Mouse (Mus musculus): ENCODE measurements around the gene Gabrb3. TPM values are rescaled to one million over a fixed set of nuclear protein-coding genes. Genes with fewer than 3 reads are reported as not detected.
"Not testable (repeated sequence)": the region's sequence is repeated elsewhere in the genome, so short reads cannot be mapped to it uniquely, and the experiment has no call there.

The Gabrb3 gene
- total and polyA plus RNA-seq, 3 experiments, result 0.16 TPM; not detected in 2

GRCm38 (mm10) chr7:57760466-57760865 lies 341.0 kb downstream of the Gabrb3 start:
- Histone ChIP-seq H3K4me3 (ENCODE audit: low read depth, low read length) (no peak overlapping the region), H3K36me3 (replicated peaks) (no peaks in the 10 kb centered on the region), H3K27me3 (ENCODE audit: insufficient read depth, low read length) (no peaks in the 10 kb centered on the region), H3K4me1 (ENCODE audit: insufficient read depth, low read depth, low read length) (no peaks in the 10 kb centered on the region), H3K9me3 (replicated peaks) (peaks cover 10% of the 10 kb centered on the region)
- ATAC-seq (ENCODE audit: extremely low read depth, insufficient number of reproducible peaks, low FRiP score, poor library complexity, severe bottlenecking) (no peak), DNase-seq (ENCODE audit: low spot score) (no peak)
- TF ChIP-seq GATA2 (IDR thresholded peaks at IDR 0.05; ENCODE audit: borderline replicate concordance, low read depth, low read length), result no peak
- TF ChIP-seq TAL1 (conservative IDR thresholded peaks at IDR 0.05; ENCODE audit: low read depth, low read length), result no peak
- TF ChIP-seq GATA1 (IDR thresholded peaks at IDR 0.05; ENCODE audit: borderline replicate concordance, low read length), result no peak
- TF ChIP-seq POLR2AphosphoS5 (IDR thresholded peaks at IDR 0.05; ENCODE audit: insufficient replicate concordance, low read depth, low read length), result no peak
- no peak for TF ChIP-seq CTCF (IDR thresholded peaks at IDR 0.05; ENCODE audit: low read depth, low read length)

GRCm38 (mm10) chr7:57778754-57779153 lies 359.3 kb downstream of the Gabrb3 start:
- DNase-seq (ENCODE audit: low spot score) (no peak), ATAC-seq (ENCODE audit: extremely low read depth, insufficient number of reproducible peaks, low FRiP score, poor library complexity, severe bottlenecking) (no peak)
- Histone ChIP-seq H3K36me3 (replicated peaks) (no peaks in the 10 kb centered on the region), H3K4me1 (ENCODE audit: insufficient read depth, low read depth, low read length) (no peaks in the 10 kb centered on the region), H3K9me3 (replicated peaks) (no peaks in the 10 kb centered on the region), H3K27me3 (ENCODE audit: insufficient read depth, low read length) (no peaks in the 10 kb centered on the region), H3K4me3 (ENCODE audit: low read depth, low read length) (no peak overlapping the region)
- TF ChIP-seq GATA2 (IDR thresholded peaks at IDR 0.05; ENCODE audit: borderline replicate concordance, low read depth, low read length), result no peak
- no peak for TF ChIP-seq POLR2AphosphoS5 (IDR thresholded peaks at IDR 0.05; ENCODE audit: insufficient replicate concordance, low read depth, low read length)

- H3K4me3 ChIP-seq (ENCODE audit: low read depth, low read length); H3K27me3 ChIP-seq (ENCODE audit: insufficient read depth, low read length); H3K36me3 ChIP-seq (replicated peaks); H3K9me3 ChIP-seq (replicated peaks); DNase-seq (ENCODE audit: low spot score); H3K4me1 ChIP-seq (ENCODE audit: insufficient read depth, low read depth, low read length); ATAC-seq (ENCODE audit: extremely low read depth, insufficient number of reproducible peaks, low FRiP score, poor library complexity, severe bottlenecking): not testable (repeated sequence)
These were observed 366.6 kb downstream of the Gabrb3 start for GRCm38 (mm10) chr7:57786102-57786501.

- Histone ChIP-seq H3K36me3 (replicated peaks) (no peaks in the 10 kb centered on the region), H3K4me1 (ENCODE audit: insufficient read depth, low read depth, low read length) (no peaks in the 10 kb centered on the region), H3K4me3 (ENCODE audit: low read depth, low read length) (no peak overlapping the region), H3K9me3 (replicated peaks) (peaks cover 3% of the 10 kb centered on the region; the same call in 1 of the 2 replicates), H3K27me3 (ENCODE audit: insufficient read depth, low read length) (no peaks in the 10 kb centered on the region)
- TF ChIP-seq GATA1 (IDR thresholded peaks at IDR 0.05; ENCODE audit: borderline replicate concordance, low read length) (no peak), GATA2 (IDR thresholded peaks at IDR 0.05; ENCODE audit: borderline replicate concordance, low read depth, low read length) (no peak), TAL1 (conservative IDR thresholded peaks at IDR 0.05; ENCODE audit: low read depth, low read length) (no peak), CTCF (IDR thresholded peaks at IDR 0.05; ENCODE audit: low read depth, low read length) (no peak), POLR2AphosphoS5 (IDR thresholded peaks at IDR 0.05; ENCODE audit: insufficient replicate concordance, low read depth, low read length) (no peak)
- ATAC-seq (ENCODE audit: extremely low read depth, insufficient number of reproducible peaks, low FRiP score, poor library complexity, severe bottlenecking), result no peak
- no peak for DNase-seq (ENCODE audit: low spot score)
These were observed 368.0 kb downstream of the Gabrb3 start for GRCm38 (mm10) chr7:57787520-57787919.

GRCm38 (mm10) chr7:57803266-57803665 lies 383.8 kb downstream of the Gabrb3 start:
- H3K4me3 ChIP-seq (ENCODE audit: low read depth, low read length), result no peak overlapping the region
- H3K9me3 ChIP-seq (replicated peaks), result 0 out of 2 replicates have a peak, but pooled peaks cover 2% of the 10 kb centered on the region
- no peak for DNase-seq (ENCODE audit: low spot score)
- H3K27me3 ChIP-seq (ENCODE audit: insufficient read depth, low read length), result no peaks in the 10 kb centered on the region
- no peaks in the 10 kb centered on the region for H3K4me1 ChIP-seq (ENCODE audit: insufficient read depth, low read depth, low read length)
- no peak for ATAC-seq (ENCODE audit: extremely low read depth, insufficient number of reproducible peaks, low FRiP score, poor library complexity, severe bottlenecking)
- TF ChIP-seq TAL1 (conservative IDR thresholded peaks at IDR 0.05; ENCODE audit: low read depth, low read length) (no peak), GATA2 (IDR thresholded peaks at IDR 0.05; ENCODE audit: borderline replicate concordance, low read depth, low read length) (no peak), CTCF (IDR thresholded peaks at IDR 0.05; ENCODE audit: low read depth, low read length) (no peak), GATA1 (IDR thresholded peaks at IDR 0.05; ENCODE audit: borderline replicate concordance, low read length) (no peak), POLR2AphosphoS5 (IDR thresholded peaks at IDR 0.05; ENCODE audit: insufficient replicate concordance, low read depth, low read length) (no peak)
- no peaks in the 10 kb centered on the region for H3K36me3 ChIP-seq (replicated peaks)

- H3K36me3 ChIP-seq (replicated peaks), result no peaks in the 10 kb centered on the region
- H3K4me1 ChIP-seq (ENCODE audit: insufficient read depth, low read depth, low read length), result no peaks in the 10 kb centered on the region
- ATAC-seq (ENCODE audit: extremely low read depth, insufficient number of reproducible peaks, low FRiP score, poor library complexity, severe bottlenecking) (no peak), DNase-seq (ENCODE audit: low spot score) (no peak)
- no peaks in the 10 kb centered on the region for H3K27me3 ChIP-seq (ENCODE audit: insufficient read depth, low read length)
- no peak overlapping the region for H3K4me3 ChIP-seq (ENCODE audit: low read depth, low read length)
- TF ChIP-seq POLR2AphosphoS5 (IDR thresholded peaks at IDR 0.05; ENCODE audit: insufficient replicate concordance, low read depth, low read length), result no peak
- no peak for TF ChIP-seq GATA2 (IDR thresholded peaks at IDR 0.05; ENCODE audit: borderline replicate concordance, low read depth, low read length)
- no peak for TF ChIP-seq CTCF (IDR thresholded peaks at IDR 0.05; ENCODE audit: low read depth, low read length)
- no peak for TF ChIP-seq GATA1 (IDR thresholded peaks at IDR 0.05; ENCODE audit: borderline replicate concordance, low read length)
- TF ChIP-seq TAL1 (conservative IDR thresholded peaks at IDR 0.05; ENCODE audit: low read depth, low read length), result no peak
- H3K9me3 ChIP-seq (replicated peaks), result peaks cover 5% of the 10 kb centered on the region; the same call in 1 of the 2 replicates
These were observed 394.2 kb downstream of the Gabrb3 start for GRCm38 (mm10) chr7:57813716-57814115.

GRCm38 (mm10) chr7:57842383-57842896 lies 422.9 kb downstream of the Gabrb3 start:
- ATAC-seq (ENCODE audit: extremely low read depth, insufficient number of reproducible peaks, low FRiP score, poor library complexity, severe bottlenecking) (no peak), DNase-seq (ENCODE audit: low spot score) (no peak)
- Histone ChIP-seq H3K36me3 (replicated peaks) (no peaks in the 10 kb centered on the region), H3K27me3 (ENCODE audit: insufficient read depth, low read length) (no peaks in the 10 kb centered on the region), H3K4me1 (ENCODE audit: insufficient read depth, low read depth, low read length) (no peaks in the 10 kb centered on the region), H3K9me3 (replicated peaks) (no peaks in the 10 kb centered on the region), H3K4me3 (ENCODE audit: low read depth, low read length) (no peak overlapping the region)
- TF ChIP-seq TAL1 (conservative IDR thresholded peaks at IDR 0.05; ENCODE audit: low read depth, low read length), result no peak
- no peak for TF ChIP-seq GATA1 (IDR thresholded peaks at IDR 0.05; ENCODE audit: borderline replicate concordance, low read length)
- TF ChIP-seq CTCF (IDR thresholded peaks at IDR 0.05; ENCODE audit: low read depth, low read length), result no peak

All from G1E (cell line).